Mouse (Mus musculus) thymus, adult 2 months (tissue): ENCODE data around the gene Pygb. TPM values are rescaled to one million over a fixed set of nuclear protein-coding genes. Genes with fewer than 3 reads are reported as not detected.

Source experiments
- DNase-seq: peaks from one replicate; pipeline ENCODE4 v3.0.0; 2021
- H3K27ac ChIP-seq: fragments of 200-500 bp; 2 replicates; pipeline ENCODE4 v1.5.1; 2012; ENCODE audit warnings: low read length, control low read depth; ENCODE audit not compliant: control insufficient read depth, insufficient read depth
- H3K27me3 ChIP-seq: fragments of 200-500 bp; 2 replicates; pipeline ENCODE4 v1.6.1; 2012; ENCODE audit warnings: mild to moderate bottlenecking, low read length, moderate library complexity, mixed read lengths; ENCODE audit not compliant: control insufficient read depth, insufficient read depth
- H3K36me3 ChIP-seq: fragments of 200-500 bp; 2 replicates; pipeline ENCODE4 v1.6.1; 2012; ENCODE audit warnings: mild to moderate bottlenecking, low read length, moderate library complexity; ENCODE audit not compliant: control insufficient read depth, insufficient read depth
- H3K4me1 ChIP-seq: fragments of 200-500 bp; replicated peaks from 2 replicates; pipeline ENCODE4 v1.6.1; 2012; ENCODE audit warnings: low read length; ENCODE audit not compliant: control insufficient read depth, insufficient read depth
- H3K4me3 ChIP-seq: fragments of 200-500 bp; 2 replicates; pipeline ENCODE4 v1.5.1; 2012; ENCODE audit warnings: mild to moderate bottlenecking, low read length, control low read depth, moderate library complexity; ENCODE audit not compliant: control insufficient read depth, insufficient read depth
- CTCF ChIP-seq: fragments of 200-500 bp; IDR thresholded peaks from 2 replicates; pipeline ENCODE4 v1.5.1; 2012; ENCODE audit warnings: mild to moderate bottlenecking, control low read depth, low read length, moderate library complexity, borderline replicate concordance; ENCODE audit not compliant: control insufficient read depth, poor library complexity, insufficient read depth; ENCODE audit errors: extremely low read depth
- POLR2A ChIP-seq: fragments of 200-500 bp; IDR thresholded peaks from 2 replicates; pipeline ENCODE4 v1.6.1; 2012; ENCODE audit warnings: mild to moderate bottlenecking, low read length, control low read depth, moderate library complexity; ENCODE audit not compliant: control insufficient read depth, poor library complexity, insufficient read depth; ENCODE audit errors: extremely low read depth
- WGBS: fragments of 180-500 bp; shearing (Covaris S2); methylation state at CpG from one replicate; pipeline ENCODE4 v1.1.7; 2018; 5-methylcytosine and 5-hydroxymethylcytosine counted together
- polyA plus RNA-seq: library from polyadenylated mRNA; depleted of rRNA; stranded (reverse); fragments of >200 nt; gene quantifications from 2 replicates; pipeline ENCODE4 v1.2.3, GENCODE M21; 2012

Gene Pygb
- polyA plus RNA-seq, 1 experiment: 68.8 TPM

- no peak for DNase-seq
- 52% methylated on average over 8 of the region's 8 CpGs for WGBS
- H3K27me3 ChIP-seq: no peaks in the 10 kb centered on the region
- H3K4me3 ChIP-seq: no peak overlapping the region
- H3K27ac ChIP-seq: no peak overlapping the region
- no peaks in the 10 kb centered on the region for H3K4me1 ChIP-seq
- H3K36me3 ChIP-seq: peaks cover 25% of the 10 kb centered on the region
- TF ChIP-seq CTCF (no peak), POLR2A (no peak)
Observed at GRCm38 (mm10) chr2:150822987-150823386, 36.5 kb downstream of the Pygb start.

GRCm38 (mm10) chr2:150826426-150826825, 39.9 kb downstream of the Pygb start:
- no peak for DNase-seq

GRCm38 (mm10) chr2:150828164-150828563, 41.6 kb downstream of the Pygb start:
- no peak for DNase-seq
- Histone ChIP-seq H3K4me1 (no peaks in the 10 kb centered on the region), H3K27me3 (no peaks in the 10 kb centered on the region), H3K36me3 (peaks cover 49% of the 10 kb centered on the region), H3K4me3 (no peak overlapping the region), H3K27ac (no peak overlapping the region)
- WGBS: 95% methylated on average over 3 of the region's 3 CpGs
- TF ChIP-seq POLR2A (no peak), CTCF (no peak)

More at GRCm38 (mm10) chr2:150826426-150826825, 39.9 kb downstream of the Pygb start:
- TF ChIP-seq CTCF: no peak
- no peak for TF ChIP-seq POLR2A
- Histone ChIP-seq H3K27ac (no peak overlapping the region), H3K27me3 (no peaks in the 10 kb centered on the region), H3K4me1 (no peaks in the 10 kb centered on the region), H3K36me3 (peaks cover 46% of the 10 kb centered on the region), H3K4me3 (no peak overlapping the region)
- WGBS: 97% methylated on average over 3 of the region's 3 CpGs

- H3K27me3 ChIP-seq: no peaks in the 10 kb centered on the region
- no peak overlapping the region for H3K4me3 ChIP-seq
- peaks cover 49% of the 10 kb centered on the region for H3K36me3 ChIP-seq
- WGBS: 92% methylated on average over 4 of the region's 4 CpGs
- no peaks in the 10 kb centered on the region for H3K4me1 ChIP-seq
- TF ChIP-seq CTCF (no peak), POLR2A (no peak)
- no peak overlapping the region for H3K27ac ChIP-seq
- DNase-seq: no peak
Observed at GRCm38 (mm10) chr2:150828654-150829053, 42.1 kb downstream of the Pygb start.

GRCm38 (mm10) chr2:150830011-150830410, 43.5 kb downstream of the Pygb start:
- 98% methylated on average over 2 of the region's 2 CpGs for WGBS
- TF ChIP-seq CTCF (no peak), POLR2A (no peak)
- H3K4me3 ChIP-seq: no peak overlapping the region
- H3K27ac ChIP-seq: no peak overlapping the region
- no peaks in the 10 kb centered on the region for H3K4me1 ChIP-seq
- H3K27me3 ChIP-seq: no peaks in the 10 kb centered on the region
- DNase-seq: no peak
- H3K36me3 ChIP-seq: peaks cover 45% of the 10 kb centered on the region

GRCm38 (mm10) chr2:150830911-150831441, 44.4 kb downstream of the Pygb start:
- H3K4me1 ChIP-seq: no peaks in the 10 kb centered on the region
- H3K27ac ChIP-seq: no peak overlapping the region
- DNase-seq: no peak
- no peaks in the 10 kb centered on the region for H3K27me3 ChIP-seq
- H3K36me3 ChIP-seq: peaks cover 45% of the 10 kb centered on the region
- 87% methylated on average over 3 of the region's 3 CpGs for WGBS
- TF ChIP-seq CTCF (no peak), POLR2A (no peak)
- no peak overlapping the region for H3K4me3 ChIP-seq

GRCm38 (mm10) chr2:150832029-150832428, 45.5 kb downstream of the Pygb start:
- H3K4me3 ChIP-seq: no peak overlapping the region
- H3K4me1 ChIP-seq: no peaks in the 10 kb centered on the region
- no peak overlapping the region for H3K27ac ChIP-seq
- TF ChIP-seq CTCF: no peak
- TF ChIP-seq POLR2A: no peak
- DNase-seq: no peak
- no peaks in the 10 kb centered on the region for H3K27me3 ChIP-seq
- peaks cover 41% of the 10 kb centered on the region for H3K36me3 ChIP-seq
- 95% methylated on average over 7 of the region's 7 CpGs for WGBS
